Mouse (Mus musculus): ENCODE data around the gene Dtx2. TPM values are rescaled to one million over a fixed set of nuclear protein-coding genes. Genes with fewer than 3 reads are reported as not detected.
"Not testable (repeated sequence)": the region's sequence is repeated elsewhere in the genome, so short reads cannot be mapped to it uniquely, and the experiment has no call there.

Dtx2 gene
- total RNA-seq, 2 experiments from 2014 or later = 12.9 to 14.4 TPM

DNA sequence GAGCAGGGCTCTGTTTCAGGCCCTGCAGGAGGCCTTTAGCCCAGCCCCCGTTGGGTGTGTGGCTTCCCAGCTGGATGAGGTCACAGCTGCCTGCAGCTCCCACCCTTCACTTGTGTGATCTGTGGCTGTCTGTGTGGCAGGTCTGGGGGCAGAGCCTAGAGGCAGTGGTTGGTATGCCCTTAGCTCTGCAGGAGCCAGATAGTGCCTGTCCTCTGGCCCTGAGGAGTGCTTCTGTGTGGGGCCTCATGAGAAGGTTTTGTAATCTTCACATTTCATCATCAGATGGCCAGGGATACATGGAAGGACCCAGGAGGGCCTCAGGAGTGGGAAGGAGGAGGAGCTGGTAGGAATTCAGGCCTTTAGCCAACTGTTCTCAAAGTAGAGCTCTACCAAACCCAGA lies 25.3 kb downstream of the Dtx2 start:
- DNase-seq (ENCODE audit: low spot score in 2 of 2) = no peak

DNA sequence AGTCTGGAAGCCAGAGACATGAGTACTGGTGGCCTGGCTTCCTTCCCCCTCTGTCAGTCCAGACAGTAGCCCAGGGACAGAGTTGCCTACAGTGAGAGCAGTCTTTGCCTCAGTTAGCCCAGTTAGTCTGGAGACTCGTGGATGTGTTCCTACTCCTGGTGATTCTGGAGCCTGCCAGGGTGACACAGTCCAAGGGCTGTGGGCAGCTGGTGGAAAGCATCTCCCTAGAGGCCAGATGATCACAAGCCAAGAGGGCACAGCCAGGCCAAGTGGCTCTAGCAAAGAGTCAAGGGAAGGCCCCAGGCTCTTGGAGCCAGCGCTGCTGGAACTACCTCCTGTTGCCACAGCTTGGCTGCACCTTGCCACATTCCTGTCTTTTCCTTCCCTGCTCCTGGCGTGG lies 31.1 kb downstream of the Dtx2 start:
- DNase-seq (ENCODE audit: low spot score in 2 of 2) = peak in 1 of 2 experiments; percentile 29

GRCm38 (mm10) chr5:136026859-136027258 lies 32.3 kb downstream of the Dtx2 start:
- no peak for DNase-seq (ENCODE audit: low spot score in 2 of 2)

DNA sequence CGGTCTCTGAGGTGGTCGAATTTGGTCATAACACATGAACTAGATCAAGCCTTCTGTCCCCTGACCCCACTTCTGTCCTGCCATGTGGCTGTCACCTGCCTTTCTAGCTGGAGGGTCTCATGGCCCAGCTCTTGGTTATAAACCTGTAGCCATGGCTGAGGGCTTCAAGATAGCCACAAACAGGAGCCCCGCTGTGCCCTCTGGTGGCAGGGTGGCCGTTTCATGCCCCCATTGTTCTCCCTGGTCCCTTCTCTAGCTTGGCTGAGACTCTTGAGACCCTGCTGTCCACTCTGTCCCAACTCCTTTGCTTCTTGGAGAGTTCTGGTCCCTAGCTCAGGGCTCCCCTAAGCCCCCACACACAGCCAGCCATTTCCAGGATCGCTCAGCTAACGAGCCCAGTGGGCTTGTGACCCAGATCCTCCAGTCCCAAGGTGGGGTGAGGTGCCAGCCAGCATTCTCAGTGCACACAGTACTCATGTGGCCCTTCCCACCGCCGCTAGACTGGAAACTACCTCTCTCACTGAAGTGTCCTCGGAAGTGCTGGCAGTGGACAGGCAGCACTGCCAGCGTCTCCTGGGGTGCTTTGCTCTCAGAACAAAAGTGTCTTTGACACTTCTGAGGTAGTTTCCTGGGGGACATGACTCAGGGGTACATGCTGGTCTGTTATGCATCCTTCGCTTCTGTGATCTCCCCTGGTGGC lies 33.2 kb downstream of the Dtx2 start:
- DNase-seq (ENCODE audit: low spot score in 2 of 2) = no peak

DNA sequence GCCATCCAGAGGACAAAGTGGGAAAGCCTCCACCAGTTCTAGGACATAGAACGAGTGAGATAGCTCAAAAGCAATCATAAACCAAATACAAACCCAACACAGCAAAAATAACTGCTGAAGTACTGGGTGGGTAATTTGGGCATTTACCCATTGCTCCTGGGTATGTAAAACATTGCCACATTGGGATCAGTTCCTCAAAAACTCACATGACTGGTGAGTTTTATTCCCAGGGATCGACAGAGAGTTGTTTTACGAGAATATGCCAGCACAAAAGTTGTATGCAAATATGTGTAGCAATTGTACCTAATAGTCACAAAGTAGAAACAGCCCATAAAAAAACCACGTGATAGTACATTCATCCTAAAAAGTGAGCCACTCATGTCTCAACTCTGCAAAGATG lies 40.3 kb downstream of the Dtx2 start:
- no peak for DNase-seq (ENCODE audit: low spot score in 2 of 2)

DNA sequence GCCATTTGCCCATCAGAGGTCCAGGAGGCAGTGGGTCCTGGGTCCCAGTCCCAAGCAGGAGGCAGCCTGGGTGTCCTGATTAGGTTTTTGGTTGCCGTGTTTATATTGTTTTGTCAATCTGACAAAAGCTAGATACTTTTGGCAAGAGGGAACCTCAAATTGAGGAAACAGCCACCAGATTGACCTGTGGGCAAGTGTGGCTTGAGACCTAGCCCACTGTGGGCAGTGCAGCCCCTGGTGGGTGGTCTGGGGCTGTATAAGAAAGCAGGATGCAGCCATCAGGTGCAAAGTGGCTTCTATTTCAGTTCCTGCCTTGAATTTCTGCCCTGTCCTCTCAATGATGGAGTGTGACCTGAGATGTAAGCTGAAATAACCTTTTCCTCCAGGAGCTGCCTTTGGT lies 40.7 kb downstream of the Dtx2 start:
- no peak for DNase-seq (ENCODE audit: low spot score in 2 of 2)

- no peak for DNase-seq (ENCODE audit: low spot score in 2 of 2)
These were observed 42.1 kb downstream of the Dtx2 start for GRCm38 (mm10) chr5:136036667-136037066.

- DNase-seq (ENCODE audit: low spot score in 2 of 2) = no peak
These were observed 43.9 kb downstream of the Dtx2 start, which contains the start of gene Upk3b for GRCm38 (mm10) chr5:136038258-136039214. Gene Upk3b, plus strand, starts transcription at chr5:136038496.

DNA sequence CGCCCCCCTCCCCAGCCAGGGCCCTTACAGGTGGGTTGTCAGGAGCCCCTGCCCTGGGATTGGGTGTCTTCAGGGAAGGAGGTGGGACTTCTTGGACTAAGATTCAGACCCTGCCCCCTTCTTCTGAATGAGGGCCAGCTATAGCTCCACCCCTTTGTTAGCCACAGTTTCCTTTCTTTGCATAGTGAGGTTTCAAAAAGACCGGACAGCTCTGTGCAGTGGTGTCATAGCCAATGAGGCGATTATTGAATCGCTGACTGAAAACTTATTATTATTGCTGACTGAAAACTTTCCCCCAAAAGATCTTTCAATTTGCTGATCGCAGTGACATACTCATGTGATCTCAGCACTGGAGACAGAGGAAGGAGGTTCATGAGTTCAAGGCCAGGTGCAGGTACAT lies 45.6 kb downstream of the Dtx2 start:
- no peak for DNase-seq (ENCODE audit: low spot score in 2 of 2)

DNA sequence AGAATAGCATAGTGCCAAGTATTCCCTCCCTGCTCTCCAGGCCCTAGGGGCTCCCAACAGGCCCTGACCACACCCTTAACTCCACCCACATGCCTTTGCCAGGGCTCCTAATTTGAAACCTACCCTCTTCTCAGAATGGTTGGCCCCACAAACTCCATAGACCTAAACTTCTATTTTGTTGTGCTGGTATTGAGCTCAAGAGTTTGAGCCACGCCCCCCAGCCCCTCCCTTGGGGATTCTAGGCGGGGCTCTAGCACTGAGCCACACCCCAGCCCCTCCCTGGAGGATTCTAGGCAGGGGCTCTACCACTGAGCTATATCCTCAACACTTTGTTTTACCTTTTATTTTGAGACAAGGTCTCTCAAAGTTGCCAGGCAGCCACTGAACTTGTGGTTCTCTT lies 46.7 kb downstream of the Dtx2 start:
- no peak for DNase-seq (ENCODE audit: low spot score in 2 of 2)

DNA sequence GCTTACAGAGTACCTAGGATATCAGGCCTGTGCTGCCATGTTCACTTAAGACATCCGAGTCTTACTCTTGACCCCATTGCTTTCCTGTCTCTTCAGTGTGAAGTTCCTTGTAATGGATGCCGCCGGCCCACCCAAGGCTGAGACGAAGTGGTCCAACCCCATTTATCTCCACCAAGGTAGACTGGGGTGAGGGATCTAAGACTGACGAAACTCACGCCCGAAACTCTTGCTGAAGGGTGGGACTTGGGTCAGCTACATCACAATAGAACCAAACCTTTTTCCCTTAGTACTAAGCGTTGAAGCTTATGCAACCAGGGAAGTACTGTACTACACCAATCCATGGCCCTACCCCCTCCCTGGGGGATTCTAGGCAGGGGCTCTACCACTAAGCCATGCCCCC lies 47.1 kb downstream of the Dtx2 start:
- no peak for DNase-seq (ENCODE audit: low spot score in 2 of 2)

DNA sequence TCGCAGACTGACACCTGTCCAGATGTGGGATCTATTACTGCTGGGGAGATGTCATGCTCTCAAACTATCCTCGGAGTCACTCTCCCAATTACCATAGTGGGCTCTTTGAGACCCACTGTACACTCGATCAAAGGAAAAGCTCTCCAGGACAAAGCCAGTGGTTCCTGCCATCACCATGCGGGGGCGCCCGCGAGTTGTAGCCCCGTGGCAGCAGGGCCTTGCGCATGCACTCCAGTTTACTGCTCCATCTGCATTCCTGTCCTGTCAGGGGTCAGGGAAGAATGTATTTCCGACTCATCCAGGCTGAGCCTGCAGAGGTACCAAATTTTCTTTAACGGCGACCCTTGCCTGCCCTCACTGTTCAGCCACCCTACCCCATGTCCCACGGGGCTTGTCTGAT lies 50.3 kb downstream of the Dtx2 start:
- DNase-seq (ENCODE audit: low spot score in 2 of 2) = no peak

DNA sequence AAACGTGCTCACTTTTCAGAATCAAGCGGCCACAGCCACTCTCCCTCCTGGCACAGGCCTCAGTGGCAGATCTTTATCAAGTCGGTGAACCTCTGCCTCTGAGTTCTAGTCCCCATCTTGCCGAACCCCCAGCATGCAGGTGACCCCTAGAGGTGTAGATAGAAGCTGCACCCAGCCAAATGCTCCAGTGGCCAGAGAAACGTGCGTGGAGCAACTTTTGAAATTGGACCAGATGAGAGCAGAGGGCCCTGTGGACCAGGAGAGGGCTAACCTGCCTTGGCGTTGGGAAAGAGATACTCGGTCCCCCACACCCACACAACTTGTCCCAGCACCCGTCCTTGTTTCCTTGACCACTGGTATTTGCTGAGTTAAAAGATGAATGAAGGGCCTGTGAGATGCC lies 50.8 kb downstream of the Dtx2 start:
- no peak for DNase-seq (ENCODE audit: low spot score in 2 of 2)

GRCm38 (mm10) chr5:136045987-136046386 lies 51.4 kb downstream of the Dtx2 start:
- DNase-seq (ENCODE audit: low spot score in 2 of 2) = peak; percentile 73 to 85

DNA sequence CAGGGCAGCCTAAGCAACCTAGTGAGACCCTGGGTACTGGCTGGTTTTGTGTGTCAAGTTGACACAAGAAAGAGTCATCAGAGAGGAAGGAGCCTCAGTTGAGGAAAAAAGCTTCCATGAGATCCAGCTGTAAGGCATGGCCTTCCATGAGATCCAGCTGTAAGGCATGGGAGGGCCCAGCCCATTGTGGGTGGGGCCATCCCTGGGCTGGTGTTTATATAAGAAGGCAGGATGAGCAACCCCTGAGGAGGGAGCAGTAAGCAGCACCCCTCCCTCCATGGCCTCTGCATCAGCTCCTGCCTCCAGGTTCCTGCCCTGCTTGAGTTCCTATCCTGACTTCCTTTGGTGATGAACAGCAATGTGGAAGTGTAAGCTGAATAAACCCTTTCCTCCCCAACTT lies 53.9 kb downstream of the Dtx2 start:
- DNase-seq (ENCODE audit: low spot score in 2 of 2) = not testable (repeated sequence)

DNA sequence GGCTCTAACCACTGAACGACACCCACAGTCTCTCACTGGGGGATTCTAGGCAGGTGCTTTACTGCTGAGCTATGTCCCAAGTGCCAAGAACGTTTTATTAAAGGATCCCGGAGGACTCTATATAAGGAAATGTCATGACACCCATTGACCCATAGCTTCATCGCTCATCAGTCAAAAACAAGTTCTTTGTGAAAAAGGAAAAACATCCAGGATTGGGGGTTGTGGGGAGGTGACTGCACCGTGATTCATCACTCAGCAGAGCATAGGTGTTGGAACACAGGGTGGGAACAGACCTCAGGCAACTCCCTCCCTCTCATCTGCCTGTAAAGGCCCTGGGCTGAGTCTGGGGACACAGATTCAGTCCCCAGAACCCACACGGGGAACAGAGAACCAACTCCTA lies 55.3 kb downstream of the Dtx2 start:
- no peak for DNase-seq (ENCODE audit: low spot score in 2 of 2)

GRCm38 (mm10) chr5:136051231-136052085 lies 56.9 kb downstream of the Dtx2 start:
- DNase-seq (ENCODE audit: low spot score in 2 of 2) = peak in 1 of 2 experiments; percentile 38

DNA sequence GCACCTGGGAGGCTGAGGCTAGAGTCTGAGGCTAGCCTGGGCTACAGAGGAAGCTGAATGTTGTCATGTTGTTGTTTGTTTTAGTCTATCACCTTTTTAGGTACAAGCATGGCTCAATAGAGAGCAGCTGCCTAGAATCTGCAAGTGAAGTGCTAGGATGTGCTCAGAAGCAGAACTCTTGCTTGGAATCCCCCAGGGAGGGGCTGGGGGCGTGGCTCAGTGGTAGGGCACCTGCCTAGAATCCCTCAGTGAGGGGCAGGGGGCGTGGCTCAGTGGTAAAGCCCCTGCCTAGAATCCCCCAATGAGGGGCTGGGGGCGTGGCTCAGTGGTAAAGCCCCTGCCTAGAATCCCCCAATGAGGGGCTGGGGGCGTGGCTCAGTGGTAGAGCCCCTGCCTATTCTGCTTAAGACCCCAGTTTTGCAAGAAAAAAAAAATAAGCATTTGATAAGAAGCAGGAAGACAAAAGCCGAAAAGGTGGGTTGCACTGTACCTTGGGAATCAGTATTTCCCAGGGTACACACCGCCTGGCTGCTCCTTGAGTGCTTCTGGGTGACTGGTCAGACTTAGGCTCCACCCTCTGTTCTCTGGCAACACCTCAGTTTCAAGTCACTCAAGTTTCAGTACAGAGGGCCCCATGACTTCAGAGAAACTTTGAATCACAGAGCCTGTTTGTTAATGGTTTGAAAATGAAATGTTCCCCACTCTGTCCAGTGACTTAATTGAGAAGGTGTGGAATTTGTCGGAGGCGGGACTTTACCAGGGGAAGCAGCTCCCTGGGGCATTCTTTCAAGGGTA lies 58.5 kb downstream of the Dtx2 start:
- no peak for DNase-seq (ENCODE audit: low spot score in 2 of 2)

- no peak for DNase-seq (ENCODE audit: low spot score in 2 of 2)
These were observed 59.9 kb downstream of the Dtx2 start, which contains the start of gene Upk3bl for GRCm38 (mm10) chr5:136054301-136055077. Gene Upk3bl, plus strand, starts transcription at chr5:136054492.

GRCm38 (mm10) chr5:136056062-136056461 lies 61.5 kb downstream of the Dtx2 start:
- DNase-seq (ENCODE audit: low spot score in 2 of 2) = no peak

Data from gastrocnemius, postnatal 4 days (tissue).